Mouse (Mus musculus): ENCODE measurements around the gene Gm9821.

Gene Gm9821

GRCm38 (mm10) chr2:91945483-91945882 is at the start of gene Gm9821:
TSS of gene Gm9821 (plus strand) at chr2:91945703.
- no peak for DNase-seq (ENCODE audit: extremely low read depth, insufficient read length, low spot score)

- no peak for DNase-seq (ENCODE audit: extremely low read depth, insufficient read length, low spot score)
These were observed 47.5 kb upstream of the Gm9821 start for GRCm38 (mm10) chr2:91897968-91898367.

- DNase-seq (ENCODE audit: extremely low read depth, insufficient read length, low spot score): no peak
These were observed 46.4 kb upstream of the Gm9821 start for GRCm38 (mm10) chr2:91899141-91899540.

- DNase-seq (ENCODE audit: extremely low read depth, insufficient read length, low spot score): no peak
These were observed 45.1 kb upstream of the Gm9821 start for GRCm38 (mm10) chr2:91900431-91900830.

GRCm38 (mm10) chr2:91902336-91902735 is 43.2 kb upstream of the Gm9821 start:
- DNase-seq (ENCODE audit: extremely low read depth, insufficient read length, low spot score): no peak

GRCm38 (mm10) chr2:91903171-91903925 is 42.2 kb upstream of the Gm9821 start:
- no peak for DNase-seq (ENCODE audit: extremely low read depth, insufficient read length, low spot score)

GRCm38 (mm10) chr2:91904618-91905307 is 40.7 kb upstream of the Gm9821 start:
- DNase-seq (ENCODE audit: extremely low read depth, insufficient read length, low spot score): no peak

GRCm38 (mm10) chr2:91906141-91906540 is 39.4 kb upstream of the Gm9821 start:
- DNase-seq (ENCODE audit: extremely low read depth, insufficient read length, low spot score): no peak

GRCm38 (mm10) chr2:91912616-91913015 is 32.9 kb upstream of the Gm9821 start:
- no peak for DNase-seq (ENCODE audit: extremely low read depth, insufficient read length, low spot score)

- no peak for DNase-seq (ENCODE audit: extremely low read depth, insufficient read length, low spot score)
These were observed 32.0 kb upstream of the Gm9821 start for GRCm38 (mm10) chr2:91913328-91914110.

- no peak for DNase-seq (ENCODE audit: extremely low read depth, insufficient read length, low spot score)
These were observed 29.0 kb upstream of the Gm9821 start for GRCm38 (mm10) chr2:91916346-91916977.

GRCm38 (mm10) chr2:91917096-91917495 is 28.4 kb upstream of the Gm9821 start:
- DNase-seq (ENCODE audit: extremely low read depth, insufficient read length, low spot score): no peak

- no peak for DNase-seq (ENCODE audit: extremely low read depth, insufficient read length, low spot score)
These were observed 25.4 kb upstream of the Gm9821 start for GRCm38 (mm10) chr2:91920130-91920529.

GRCm38 (mm10) chr2:91921181-91921789 is 24.2 kb upstream of the Gm9821 start:
- DNase-seq (ENCODE audit: extremely low read depth, insufficient read length, low spot score): no peak

GRCm38 (mm10) chr2:91921790-91922570 is 23.5 kb upstream of the Gm9821 start:
- DNase-seq (ENCODE audit: extremely low read depth, insufficient read length, low spot score): no peak

- DNase-seq (ENCODE audit: extremely low read depth, insufficient read length, low spot score): no peak
These were observed 22.7 kb upstream of the Gm9821 start for GRCm38 (mm10) chr2:91922586-91923414.

GRCm38 (mm10) chr2:91923415-91924337 is 21.8 kb upstream of the Gm9821 start:
- DNase-seq (ENCODE audit: extremely low read depth, insufficient read length, low spot score): no peak

GRCm38 (mm10) chr2:91924726-91925125 is 20.8 kb upstream of the Gm9821 start:
- no peak for DNase-seq (ENCODE audit: extremely low read depth, insufficient read length, low spot score)
